Mouse (Mus musculus) kidney, adult 2 months (tissue): ENCODE results near the gene Ngf.

Experiments used
- CTCF ChIP-seq: fragments of 200-500 bp; conservative IDR thresholded peaks from 2 replicates; pipeline ENCODE4 v1.5.1; 2011; ENCODE audit warnings: low read depth, mild to moderate bottlenecking, control low read depth, low read length, moderate library complexity, mixed read lengths; ENCODE audit not compliant: insufficient read depth, insufficient read length
- POLR2A ChIP-seq: fragments of 200-500 bp; IDR thresholded peaks from one replicate; pipeline ENCODE4 v1.6.1; 2011; ENCODE audit warnings: low read depth, low read length, control low read depth

DNA sequence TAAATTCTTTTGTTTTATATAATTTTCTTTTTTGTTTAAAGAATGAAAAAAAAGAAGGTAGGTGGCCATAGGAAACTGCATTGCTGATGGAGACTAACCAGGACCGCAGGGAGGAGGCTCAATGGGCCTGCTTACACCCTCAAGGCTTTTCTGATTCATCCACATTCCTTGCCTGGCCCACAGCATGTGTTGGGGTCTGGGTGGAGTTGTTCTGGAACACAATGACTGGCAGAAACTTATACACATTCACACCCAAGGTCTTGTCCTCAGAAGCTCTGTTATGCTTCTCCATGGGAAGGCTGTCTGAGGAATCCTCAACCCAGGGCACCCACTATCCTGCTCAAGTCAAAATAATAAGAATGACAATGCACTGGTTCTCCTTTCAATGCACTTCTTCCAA is 65.0 kb downstream of the Ngf start:
- TF ChIP-seq POLR2A (no peak), CTCF (no peak)
